Mouse (Mus musculus): ENCODE results near the gene Phf10. TPM values are rescaled to one million over a fixed set of nuclear protein-coding genes. Genes with fewer than 3 reads are reported as not detected.
"Not testable (repeated sequence)": the region's sequence is repeated elsewhere in the genome, so short reads cannot be mapped to it uniquely, and the experiment has no call there.

The Phf10 gene
- polyA plus RNA-seq, 2 experiments = 51.4 to 114 TPM

- no peak for TF ChIP-seq POLR2A (IDR thresholded peaks at IDR 0.05; ENCODE audit: borderline replicate concordance, extremely low read depth, insufficient read depth, insufficient read length)
- Histone ChIP-seq H3K4me2 (replicated peaks; ENCODE audit: low read depth, low read length, severe bottlenecking) (peak overlapping the region; percentile 79; the same call in 1 of the 2 replicates), H3K36me3 (ENCODE audit: control insufficient read depth, insufficient read depth, low read length) (peaks cover 32% of the 10 kb centered on the region), H3K4me1 (ENCODE audit: control insufficient read depth, insufficient read depth, low read length) (peaks cover 10% of the 10 kb centered on the region), H3K27me3 (ENCODE audit: control insufficient read depth, insufficient read depth, low read length) (no peaks in the 10 kb centered on the region), H3K9me3 (ENCODE audit: control insufficient read depth, low read length) (no peaks in the 10 kb centered on the region), H3K9ac (ENCODE audit: low read depth, low read length, severe bottlenecking) (no peak overlapping the region), H3K27ac (replicated peaks; ENCODE audit: low read depth, low read length) (no peak overlapping the region), H3K4me3 (replicated peaks; ENCODE audit: low read length) (no peak overlapping the region)
- no peak for DNase-seq (ENCODE audit: low spot score)
- WGBS = 78% methylated on average over 1 of the region's 1 CpGs
- no peak for ATAC-seq (ENCODE audit: low FRiP score, low read depth)
Measured at GRCm38 (mm10) chr17:14944551-14944950, 16.5 kb downstream of the Phf10 start.

GRCm38 (mm10) chr17:14943729-14944059, 17.4 kb downstream of the Phf10 start:
- ATAC-seq (ENCODE audit: low FRiP score, low read depth) = no peak
- Histone ChIP-seq H3K4me1 (ENCODE audit: control insufficient read depth, insufficient read depth, low read length) (peaks cover 10% of the 10 kb centered on the region), H3K27ac (replicated peaks; ENCODE audit: low read depth, low read length) (peak overlapping the region; percentile 29; the same call in 1 of the 2 replicates), H3K9me3 (ENCODE audit: control insufficient read depth, low read length) (no peaks in the 10 kb centered on the region), H3K4me2 (replicated peaks; ENCODE audit: low read depth, low read length, severe bottlenecking) (peak overlapping the region; percentile 79), H3K4me3 (replicated peaks; ENCODE audit: low read length) (peak overlapping the region; percentile 71), H3K9ac (ENCODE audit: low read depth, low read length, severe bottlenecking) (peak overlapping the region; percentile 74), H3K27me3 (ENCODE audit: control insufficient read depth, insufficient read depth, low read length) (no peaks in the 10 kb centered on the region), H3K36me3 (ENCODE audit: control insufficient read depth, insufficient read depth, low read length) (peaks cover 25% of the 10 kb centered on the region)
- 16% methylated on average over 16 of the region's 16 CpGs for WGBS
- no peak for DNase-seq (ENCODE audit: low spot score)
- no peak for TF ChIP-seq POLR2A (IDR thresholded peaks at IDR 0.05; ENCODE audit: borderline replicate concordance, extremely low read depth, insufficient read depth, insufficient read length)

DNA sequence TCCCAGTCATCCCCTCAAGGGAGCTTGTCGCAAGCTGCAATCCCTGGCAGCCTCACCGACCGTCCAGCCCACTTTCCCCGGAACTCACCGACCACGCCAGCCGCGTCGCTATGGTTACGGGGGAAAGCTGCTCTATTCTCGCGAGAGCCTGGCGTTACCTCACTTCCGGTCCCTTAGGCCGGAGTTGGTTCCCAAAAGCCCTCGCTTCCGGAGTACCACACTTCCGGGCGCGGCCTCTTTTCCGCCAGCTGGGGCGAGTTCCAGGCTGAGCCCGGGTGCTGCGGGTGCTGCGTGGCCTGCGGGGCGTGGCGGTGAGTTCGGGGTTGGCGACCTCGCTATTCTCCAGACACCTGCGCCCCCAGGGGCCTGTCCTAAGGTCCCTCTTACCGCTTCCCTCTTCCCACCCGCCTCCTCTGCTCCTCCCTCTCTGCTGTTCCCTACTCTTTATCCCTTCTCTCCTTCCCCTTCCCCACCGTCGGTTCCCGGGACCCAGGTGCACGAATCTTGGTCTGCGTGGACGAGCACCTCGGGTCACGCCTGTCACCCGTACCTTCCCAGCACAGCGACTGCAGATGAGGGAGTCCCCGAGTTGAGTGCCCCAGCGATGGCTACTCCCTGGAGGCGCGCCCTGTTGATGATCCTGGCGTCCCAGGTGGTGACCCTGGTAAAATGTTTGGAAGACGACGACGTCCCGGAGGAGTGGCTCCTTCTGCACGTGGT, 17.9 kb downstream of the Phf10 start, which contains the start of the genes Wdr27 and 1600012H06Rik:
TSS of gene Wdr27 (minus strand) at position 150 of the 720 bp plus-strand sequence.
TSS of gene 1600012H06Rik (plus strand) at position 176 of the 720 bp plus-strand sequence.
- H3K4me3 ChIP-seq (replicated peaks; ENCODE audit: low read length) = peak within 1 kb of the TSS; percentile 71

DNA sequence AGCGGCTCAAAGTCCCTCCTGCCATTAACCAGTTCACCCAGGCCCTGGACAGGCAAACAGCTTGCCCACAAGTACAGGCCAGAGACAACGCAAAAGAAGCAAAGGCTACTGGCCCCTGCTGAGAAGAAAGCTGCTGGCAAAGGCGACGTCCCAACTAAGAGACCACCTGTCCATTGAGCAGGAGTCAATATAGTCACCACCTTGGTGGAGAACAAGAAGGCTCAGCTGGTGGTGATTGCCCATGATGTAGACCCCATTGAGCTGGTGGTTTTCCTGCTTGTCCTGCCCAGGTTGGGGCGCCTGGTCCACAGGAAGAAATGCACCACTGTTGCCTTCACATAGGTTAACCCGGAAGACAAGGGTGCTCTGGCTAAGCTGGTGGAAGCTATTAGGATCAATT, 18.9 kb downstream of the Phf10 start:
- WGBS = 53% methylated on average over 6 of the region's 6 CpGs
- Histone ChIP-seq H3K9ac (ENCODE audit: low read depth, low read length, severe bottlenecking) (peak overlapping the region; percentile 74), H3K36me3 (ENCODE audit: control insufficient read depth, insufficient read depth, low read length) (peaks cover 16% of the 10 kb centered on the region), H3K4me3 (replicated peaks; ENCODE audit: low read length) (peak overlapping the region; percentile 71), H3K4me2 (replicated peaks; ENCODE audit: low read depth, low read length, severe bottlenecking) (peak overlapping the region; percentile 79), H3K4me1 (ENCODE audit: control insufficient read depth, insufficient read depth, low read length) (peaks cover 10% of the 10 kb centered on the region)
- not testable (repeated sequence) for DNase-seq (ENCODE audit: low spot score); H3K27me3 ChIP-seq (ENCODE audit: control insufficient read depth, insufficient read depth, low read length); H3K9me3 ChIP-seq (ENCODE audit: control insufficient read depth, low read length); H3K27ac ChIP-seq (replicated peaks; ENCODE audit: low read depth, low read length); ATAC-seq (ENCODE audit: low FRiP score, low read depth)

More for the DNA sequence above, 17.9 kb downstream of the Phf10 start, which contains the start of the genes Wdr27 and 1600012H06Rik:
- peak within 1 kb of the TSS; percentile 29 for H3K27ac ChIP-seq (replicated peaks; ENCODE audit: low read depth, low read length)
- no peaks in the 10 kb centered on the region for H3K9me3 ChIP-seq (ENCODE audit: control insufficient read depth, low read length)
- peak; percentile 51; the same call in 1 of the 2 replicates for TF ChIP-seq POLR2A (IDR thresholded peaks at IDR 0.05; ENCODE audit: borderline replicate concordance, extremely low read depth, insufficient read depth, insufficient read length)
- H3K36me3 ChIP-seq (ENCODE audit: control insufficient read depth, insufficient read depth, low read length) = peaks cover 20% of the 10 kb centered on the region
- H3K27me3 ChIP-seq (ENCODE audit: control insufficient read depth, insufficient read depth, low read length) = no peaks in the 10 kb centered on the region
- H3K4me2 ChIP-seq (replicated peaks; ENCODE audit: low read depth, low read length, severe bottlenecking) = peak within 1 kb of the TSS; percentile 79
- peaks cover 10% of the 10 kb centered on the region for H3K4me1 ChIP-seq (ENCODE audit: control insufficient read depth, insufficient read depth, low read length)
- WGBS = under 1% methylated on average over 43 of the region's 54 CpGs
- DNase-seq (ENCODE audit: low spot score) (peak; percentile 99), ATAC-seq (ENCODE audit: low FRiP score, low read depth) (peak; percentile 99)
- H3K9ac ChIP-seq (ENCODE audit: low read depth, low read length, severe bottlenecking) = peak within 1 kb of the TSS; percentile 74

DNA sequence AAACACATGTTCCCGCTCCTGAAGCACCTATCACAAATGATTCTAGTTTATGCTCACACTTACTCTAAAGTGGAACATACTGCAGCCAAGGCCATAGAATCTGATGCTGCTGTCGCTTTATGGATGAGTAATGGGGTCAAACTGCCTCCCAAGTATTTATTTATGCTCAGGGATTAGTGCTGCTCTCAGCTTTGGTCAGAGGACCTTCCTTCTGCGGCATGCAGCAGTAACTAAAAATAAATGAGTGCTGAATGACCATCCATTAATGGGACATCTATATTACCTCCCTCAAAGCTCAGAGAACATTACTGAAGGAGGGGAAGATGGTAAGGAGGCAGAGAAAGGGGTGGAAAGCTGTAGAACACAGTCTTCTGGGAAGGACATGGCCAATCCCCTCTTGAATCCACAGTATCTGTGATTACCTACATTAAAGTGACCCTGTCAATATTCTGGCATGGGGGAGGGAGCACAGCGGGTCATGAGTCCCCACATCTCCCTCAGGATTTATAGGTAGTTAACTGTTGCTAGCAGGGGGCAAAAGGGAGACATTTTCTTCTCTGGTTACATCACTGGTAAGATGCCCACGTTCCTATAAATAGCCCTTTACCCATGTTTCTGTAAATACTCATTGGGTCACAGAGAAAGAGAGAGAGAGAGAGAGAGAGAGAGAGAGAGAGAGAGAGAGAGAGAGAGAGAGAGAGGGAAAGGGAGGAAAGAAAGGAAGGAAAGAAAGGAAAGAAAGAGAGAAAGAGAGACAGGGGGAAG, 25.1 kb downstream of the Phf10 start:
- no peak for DNase-seq (ENCODE audit: low spot score)
- ATAC-seq (ENCODE audit: low FRiP score, low read depth) = no peak
- Histone ChIP-seq H3K9me3 (ENCODE audit: control insufficient read depth, low read length) (no peaks in the 10 kb centered on the region), H3K4me1 (ENCODE audit: control insufficient read depth, insufficient read depth, low read length) (no peaks in the 10 kb centered on the region), H3K9ac (ENCODE audit: low read depth, low read length, severe bottlenecking) (no peak overlapping the region), H3K27me3 (ENCODE audit: control insufficient read depth, insufficient read depth, low read length) (no peaks in the 10 kb centered on the region), H3K4me3 (replicated peaks; ENCODE audit: low read length) (no peak overlapping the region), H3K27ac (replicated peaks; ENCODE audit: low read depth, low read length) (no peak overlapping the region), H3K4me2 (replicated peaks; ENCODE audit: low read depth, low read length, severe bottlenecking) (no peak overlapping the region), H3K36me3 (ENCODE audit: control insufficient read depth, insufficient read depth, low read length) (no peaks in the 10 kb centered on the region)
- WGBS = 61% methylated on average over 5 of the region's 5 CpGs
- TF ChIP-seq POLR2A (IDR thresholded peaks at IDR 0.05; ENCODE audit: borderline replicate concordance, extremely low read depth, insufficient read depth, insufficient read length) = no peak

DNA sequence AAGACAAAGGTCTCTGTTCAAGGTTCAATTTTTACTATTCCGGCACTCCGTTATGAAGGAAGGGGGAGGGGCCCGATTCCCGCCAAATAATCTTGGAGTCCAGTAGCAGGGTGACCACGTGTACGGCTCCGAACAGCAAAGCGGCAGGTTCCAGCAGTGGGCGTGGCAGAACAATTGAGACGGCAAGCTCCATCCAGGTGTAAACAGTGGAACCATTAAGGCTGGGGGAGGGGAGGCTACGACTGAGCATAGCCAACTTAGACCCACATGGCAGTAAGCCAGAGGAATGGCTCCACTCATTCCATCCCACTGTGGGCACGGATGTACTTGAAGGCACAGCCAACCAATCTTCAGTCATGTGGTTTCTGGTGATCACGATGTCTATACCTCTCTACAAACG, 25.8 kb downstream of the Phf10 start:
- H3K9ac ChIP-seq (ENCODE audit: low read depth, low read length, severe bottlenecking); H3K9me3 ChIP-seq (ENCODE audit: control insufficient read depth, low read length); H3K27me3 ChIP-seq (ENCODE audit: control insufficient read depth, insufficient read depth, low read length); H3K4me1 ChIP-seq (ENCODE audit: control insufficient read depth, insufficient read depth, low read length); ATAC-seq (ENCODE audit: low FRiP score, low read depth); DNase-seq (ENCODE audit: low spot score); H3K4me3 ChIP-seq (replicated peaks; ENCODE audit: low read length); H3K4me2 ChIP-seq (replicated peaks; ENCODE audit: low read depth, low read length, severe bottlenecking); H3K36me3 ChIP-seq (ENCODE audit: control insufficient read depth, insufficient read depth, low read length); H3K27ac ChIP-seq (replicated peaks; ENCODE audit: low read depth, low read length): not testable (repeated sequence)
- 81% methylated on average over 14 of the region's 14 CpGs for WGBS
